Mouse (Mus musculus) kidney, embryonic 16.5 days (tissue): Measurements from ENCODE around the gene Npr1. TPM values are rescaled to one million over a fixed set of nuclear protein-coding genes. Genes with fewer than 3 reads are reported as not detected.
A peak's percentile ranks its signal among the peaks of the same experiment; 100 is the strongest.

Experiments
- ATAC-seq: fragments of 200-750 bp; cut with Nextera tagmentation; 2 replicates; pipeline ENCODE4 v1.8.0; 2017; ENCODE audit warnings: moderate TSS enrichment; ENCODE audit not compliant: low FRiP score, low TSS enrichment
- H3K27ac ChIP-seq: fragments of 300-500 bp; sonication (generic); 2 replicates; pipeline ENCODE4 v1.5.1; 2014; ENCODE audit warnings: low read length
- H3K27me3 ChIP-seq: fragments of 300-500 bp; sonication (generic); 2 replicates; pipeline ENCODE4 v1.6.1; 2014; ENCODE audit warnings: low read length, control low read depth, mixed read lengths; ENCODE audit not compliant: insufficient read depth
- H3K36me3 ChIP-seq: fragments of 300-500 bp; sonication (generic); 2 replicates; pipeline ENCODE4 v1.6.1; 2014; ENCODE audit warnings: low read length, control low read depth, mixed read lengths; ENCODE audit not compliant: insufficient read depth
- H3K4me1 ChIP-seq: fragments of 300-500 bp; sonication (generic); 2 replicates; pipeline ENCODE4 v1.6.1; 2014; ENCODE audit warnings: low read length, control low read depth, mixed read lengths; ENCODE audit not compliant: insufficient read depth
- H3K4me2 ChIP-seq: fragments of 300-500 bp; sonication (generic); replicated peaks from 2 replicates; pipeline ENCODE4 v1.6.1; 2014; ENCODE audit warnings: low read depth, low read length
- H3K4me3 ChIP-seq: fragments of 300-500 bp; sonication (generic); 2 replicates; pipeline ENCODE4 v1.5.1; 2014; ENCODE audit warnings: mild to moderate bottlenecking, low read length
- H3K9ac ChIP-seq: fragments of 300-500 bp; sonication (generic); replicated peaks from 2 replicates; pipeline ENCODE4 v1.6.1; 2014; ENCODE audit warnings: low read length
- H3K9me3 ChIP-seq: fragments of 300-500 bp; sonication (generic); 2 replicates; pipeline ENCODE4 v1.6.1; 2016; ENCODE audit warnings: low read length, control low read depth
- WGBS: fragments of 180-500 bp; shearing (Covaris S2); extraction: QIAGEN DNeasy Blood & Tissue Kit; methylation state at CpG from one replicate; pipeline ENCODE4 v1.1.7; 2014; 5-methylcytosine and 5-hydroxymethylcytosine counted together
- polyA plus RNA-seq: library from polyadenylated mRNA; unstranded; fragments of >200 nt; fragmentation: Nextera tagmentation; extraction: Ambion mirVana; gene quantifications from 2 replicates; pipeline ENCODE4 v1.2.1, GENCODE M21; 2015

The Npr1 gene
- 20.0 and 20.5 TPM in 2 replicates for polyA plus RNA-seq

DNA sequence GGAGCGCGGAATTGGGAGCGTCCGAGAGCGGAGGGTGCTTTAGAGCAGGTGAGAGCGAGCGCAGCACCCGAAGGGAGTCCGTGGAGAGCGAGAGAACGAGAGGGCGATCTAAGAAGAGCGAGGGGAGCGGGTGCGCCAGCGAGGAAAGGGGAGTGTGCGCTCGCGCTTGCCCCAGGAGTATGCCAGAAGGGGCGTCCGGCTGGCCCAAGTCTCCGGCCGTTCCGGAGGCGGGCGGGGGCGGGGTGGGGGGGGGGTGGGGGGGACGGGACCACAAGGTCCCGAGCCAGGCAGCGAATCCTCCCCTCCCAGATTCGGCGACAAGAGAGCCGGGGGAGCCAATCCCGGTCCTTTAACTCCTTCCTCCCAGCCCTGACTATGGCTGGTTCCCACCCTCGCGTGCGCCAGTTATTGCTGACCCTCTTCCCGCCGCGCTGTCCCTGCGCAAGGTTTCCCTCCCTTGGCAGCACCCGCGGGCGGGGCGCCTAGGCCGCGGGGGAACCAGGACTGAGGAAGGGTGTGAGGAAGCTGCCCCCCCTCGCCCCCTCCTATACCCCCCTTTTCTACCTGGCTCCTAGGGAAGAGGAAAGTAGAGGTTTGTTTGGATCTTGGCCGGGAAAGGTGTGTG, at the start of gene Npr1:
Npr1 (minus strand) TSS at position 181 of the 625 bp plus-strand sequence.
- H3K4me2 ChIP-seq = peak within 1 kb of the TSS; percentile 80
- peak within 1 kb of the TSS; percentile 70 for H3K27ac ChIP-seq
- peak; percentile 71 for ATAC-seq
- H3K36me3 ChIP-seq = no peaks in the 10 kb centered on the region
- peaks cover 5% of the 10 kb centered on the region for H3K4me1 ChIP-seq
- peak within 1 kb of the TSS; percentile 68 for H3K4me3 ChIP-seq
- peak within 1 kb of the TSS; percentile 77 for H3K9ac ChIP-seq
- under 1% methylated on average over 46 of the region's 49 CpGs for WGBS
- peaks cover 29% of the 10 kb centered on the region for H3K27me3 ChIP-seq
- no peaks in the 10 kb centered on the region for H3K9me3 ChIP-seq

DNA sequence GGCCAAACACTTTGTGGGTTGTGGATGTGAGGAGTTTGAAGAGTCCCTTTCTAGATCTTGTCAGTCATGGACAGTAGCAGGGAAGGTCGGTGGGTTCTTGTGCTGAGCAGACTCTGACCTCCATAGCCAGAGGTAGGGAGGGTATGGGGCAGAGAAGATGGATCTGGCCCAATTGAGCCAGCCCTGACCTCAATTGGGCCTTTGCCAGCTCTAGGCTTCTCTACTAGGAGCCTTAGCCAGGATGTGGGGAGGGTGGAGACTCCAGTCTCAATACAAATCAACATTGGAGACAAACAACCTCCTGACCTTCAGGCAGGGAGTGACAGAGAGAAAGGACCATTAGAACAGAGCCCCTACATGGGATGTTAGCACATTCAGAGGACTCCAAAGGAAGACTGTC, 49.6 kb upstream of the Npr1 start:
- 65% methylated on average over 1 of the region's 1 CpGs for WGBS
- peak; percentile 7; the same call in 1 of the 2 replicates for ATAC-seq

GRCm38 (mm10) chr3:90514691-90515090, 49.0 kb upstream of the Npr1 start:
- H3K27ac ChIP-seq = peak overlapping the region; percentile 59
- peaks cover 22% of the 10 kb centered on the region for H3K4me1 ChIP-seq
- 0 out of 2 replicates have a peak, but pooled peaks cover 6% of the 10 kb centered on the region for H3K36me3 ChIP-seq
- H3K4me2 ChIP-seq = peak overlapping the region; percentile 88
- no peaks in the 10 kb centered on the region for H3K9me3 ChIP-seq
- no peaks in the 10 kb centered on the region for H3K27me3 ChIP-seq
- peak overlapping the region; percentile 70 for H3K9ac ChIP-seq
- peak overlapping the region; percentile 57 for H3K4me3 ChIP-seq
- ATAC-seq = peak; percentile 88
- WGBS = 0% methylated on average over 10 of the region's 10 CpGs

More for the DNA sequence above, 49.6 kb upstream of the Npr1 start:
- Histone ChIP-seq H3K4me2 (peak overlapping the region; percentile 88), H3K27me3 (no peaks in the 10 kb centered on the region), H3K36me3 (0 out of 2 replicates have a peak, but pooled peaks cover 6% of the 10 kb centered on the region), H3K4me1 (peaks cover 22% of the 10 kb centered on the region), H3K4me3 (peak overlapping the region; percentile 57), H3K9ac (peak overlapping the region; percentile 70), H3K9me3 (no peaks in the 10 kb centered on the region), H3K27ac (0 out of 2 replicates have a peak overlapping the region, but pooled peaks have one; percentile 7)

DNA sequence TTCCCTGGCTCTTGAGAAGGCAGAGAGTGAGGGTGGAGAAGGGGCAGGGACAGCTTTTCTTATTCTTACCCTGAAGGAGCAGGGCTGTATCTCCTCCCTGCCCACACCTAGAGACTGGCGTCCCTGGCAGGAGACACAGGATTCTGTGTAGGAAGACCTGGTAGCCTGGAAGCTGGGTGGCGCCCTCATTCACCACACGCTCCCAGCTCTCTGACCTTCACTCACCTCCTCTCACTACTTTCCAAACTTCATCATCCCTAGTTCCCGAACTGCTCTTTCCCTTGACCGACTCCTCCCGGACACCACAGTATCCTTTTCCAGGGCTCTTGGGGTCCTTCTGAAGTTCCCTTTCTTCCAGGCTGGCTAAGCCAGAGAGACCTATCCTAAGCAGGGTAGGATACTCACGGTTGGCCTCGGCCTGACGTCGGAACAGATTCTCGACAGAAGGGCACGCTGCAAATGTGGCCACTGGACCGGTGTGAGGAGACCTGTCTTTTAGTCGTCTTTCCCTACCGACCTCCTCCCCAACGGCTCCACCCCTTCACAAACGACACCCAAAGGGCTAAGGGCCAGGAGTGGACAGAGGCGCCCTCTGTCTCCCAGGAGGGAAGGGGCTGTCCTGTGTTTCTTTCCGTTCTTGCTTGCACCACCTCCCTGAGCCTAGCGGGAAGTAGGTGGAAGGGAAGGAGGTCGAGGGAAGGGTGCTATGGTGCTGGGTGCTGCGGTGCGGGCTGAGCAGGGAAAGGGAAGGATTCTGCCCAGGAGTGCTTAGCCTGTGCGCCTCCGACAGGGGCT, 48.3 kb upstream of the Npr1 start, which contains the start of the genes S100a1 and S100a13:
S100a1 (minus strand) TSS at position 597 of the 795 bp plus-strand sequence.
S100a13 (plus strand) TSS at position 640 of the 795 bp plus-strand sequence.
- H3K4me3 ChIP-seq = peak within 1 kb of the TSS; percentile 57
- H3K27ac ChIP-seq = peak within 1 kb of the TSS; percentile 59
- H3K27me3 ChIP-seq = no peaks in the 10 kb centered on the region
- WGBS = 3% methylated on average over 25 of the region's 25 CpGs
- ATAC-seq = peak; percentile 60
- H3K9ac ChIP-seq = peak within 1 kb of the TSS; percentile 70
- peaks cover 22% of the 10 kb centered on the region for H3K4me1 ChIP-seq
- no peaks in the 10 kb centered on the region for H3K9me3 ChIP-seq
- 0 out of 2 replicates have a peak, but pooled peaks cover 6% of the 10 kb centered on the region for H3K36me3 ChIP-seq
- H3K4me2 ChIP-seq = peak within 1 kb of the TSS; percentile 88

DNA sequence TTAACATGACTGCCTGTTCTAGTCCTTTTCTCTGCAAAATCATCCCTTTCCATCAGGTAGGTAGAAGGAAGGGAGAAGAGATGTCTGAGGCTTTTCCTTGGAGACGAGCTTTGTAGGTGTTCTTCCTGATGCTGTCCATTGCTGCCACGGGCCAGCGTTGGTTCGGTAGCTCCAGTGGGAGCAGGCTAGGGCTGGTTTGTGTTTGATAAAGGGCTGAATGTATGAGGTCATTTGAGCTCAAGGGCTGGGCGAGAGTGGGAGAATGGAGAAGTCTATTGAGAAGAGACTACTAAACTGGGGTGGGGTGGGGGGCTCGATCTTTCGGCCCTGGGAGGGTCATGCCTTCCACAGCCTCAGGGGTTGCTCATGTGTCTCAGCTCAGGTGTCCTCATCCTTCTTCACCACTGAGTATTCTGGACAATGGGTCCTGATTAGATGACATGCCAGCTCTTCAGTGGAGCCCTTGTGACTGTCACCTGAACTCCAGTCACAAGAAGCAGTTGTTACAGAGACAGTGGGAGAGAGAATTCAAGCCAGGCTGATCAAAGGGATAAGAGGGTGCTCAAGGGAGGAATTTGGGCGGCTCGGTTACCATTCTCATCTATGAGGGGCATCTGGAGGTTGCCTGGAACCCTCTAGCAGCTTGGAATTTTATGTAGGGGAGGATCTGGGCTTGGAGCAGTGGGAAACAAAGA, 47.4 kb upstream of the Npr1 start:
- H3K4me3 ChIP-seq = peak overlapping the region; percentile 57; the same call in 1 of the 2 replicates
- H3K9ac ChIP-seq = peak overlapping the region; percentile 70; the same call in 1 of the 2 replicates
- no peak for ATAC-seq
- peaks cover 23% of the 10 kb centered on the region for H3K4me1 ChIP-seq
- WGBS = 68% methylated on average over 9 of the region's 9 CpGs
- no peaks in the 10 kb centered on the region for H3K9me3 ChIP-seq
- H3K4me2 ChIP-seq = peak overlapping the region; percentile 88
- no peak overlapping the region for H3K27ac ChIP-seq
- H3K27me3 ChIP-seq = no peaks in the 10 kb centered on the region
- 0 out of 2 replicates have a peak, but pooled peaks cover 6% of the 10 kb centered on the region for H3K36me3 ChIP-seq

GRCm38 (mm10) chr3:90512276-90512675, 46.6 kb upstream of the Npr1 start:
- H3K4me3 ChIP-seq = no peak overlapping the region
- H3K9ac ChIP-seq = no peak overlapping the region
- H3K9me3 ChIP-seq = no peaks in the 10 kb centered on the region
- H3K27ac ChIP-seq = no peak overlapping the region
- ATAC-seq = no peak
- H3K27me3 ChIP-seq = no peaks in the 10 kb centered on the region
- WGBS = 83% methylated on average over 5 of the region's 5 CpGs
- H3K4me2 ChIP-seq = no peak overlapping the region
- peaks cover 31% of the 10 kb centered on the region for H3K4me1 ChIP-seq
- peaks cover 10% of the 10 kb centered on the region; the same call in 1 of the 2 replicates for H3K36me3 ChIP-seq

GRCm38 (mm10) chr3:90509747-90510123, 44.1 kb upstream of the Npr1 start:
- H3K9me3 ChIP-seq = no peaks in the 10 kb centered on the region
- H3K4me2 ChIP-seq = peak overlapping the region; percentile 74
- H3K9ac ChIP-seq = peak overlapping the region; percentile 44
- no peak for ATAC-seq
- H3K36me3 ChIP-seq = peaks cover 27% of the 10 kb centered on the region
- 24% methylated on average over 2 of the region's 2 CpGs for WGBS
- H3K27me3 ChIP-seq = no peaks in the 10 kb centered on the region
- peak overlapping the region; percentile 98 for H3K4me3 ChIP-seq
- peak overlapping the region; percentile 84 for H3K27ac ChIP-seq
- H3K4me1 ChIP-seq = peaks cover 26% of the 10 kb centered on the region

GRCm38 (mm10) chr3:90508950-90509746, 43.5 kb upstream of the Npr1 start, which contains the start of gene Chtop:
Gene Chtop, minus strand, starts transcription at chr3:90509498.
- peak; percentile 93 for ATAC-seq
- peak within 1 kb of the TSS; percentile 98 for H3K27ac ChIP-seq
- peaks cover 21% of the 10 kb centered on the region for H3K4me1 ChIP-seq
- peak within 1 kb of the TSS; percentile 100 for H3K9ac ChIP-seq
- H3K9me3 ChIP-seq = no peaks in the 10 kb centered on the region
- H3K27me3 ChIP-seq = no peaks in the 10 kb centered on the region
- H3K4me2 ChIP-seq = peak within 1 kb of the TSS; percentile 74
- H3K4me3 ChIP-seq = peak within 1 kb of the TSS; percentile 98
- peaks cover 32% of the 10 kb centered on the region for H3K36me3 ChIP-seq
- under 1% methylated on average over 64 of the region's 66 CpGs for WGBS
